Mouse (Mus musculus) heart, adult 2 months (tissue): Measurements from ENCODE around the gene Ankar.

Experiments used
- CTCF ChIP-seq: fragments of 200-600 bp; IDR thresholded peaks from 2 replicates; pipeline ENCODE4 v1.8.1; 2022; ENCODE audit warnings: antibody characterized with exemption, mild to moderate bottlenecking, moderate library complexity
- EP300 ChIP-seq: fragments of 200-500 bp; IDR thresholded peaks from 2 replicates; pipeline ENCODE4 v1.6.1; 2011; ENCODE audit warnings: low read depth, low read length, control low read depth; ENCODE audit not compliant: insufficient read depth

GRCm38 (mm10) chr1:72716421-72716820, 16.0 kb upstream of the Ankar start:
- TF ChIP-seq EP300: no peak
- no peak for TF ChIP-seq CTCF
